8 mouse cellular contexts compared by ENCODE assay signal in genomic region chr3:51375307-51376265, GRCm38 (mm10). TPM values are rescaled to one million over a fixed set of nuclear protein-coding genes. Genes with fewer than 3 reads are reported as not detected.
DNase-seq lines count a peak whose midpoint lies in the region; ATAC-seq lines count a peak whose summit lies in the region.

No protein-coding gene starts in this region.

- peak; percentile 64 for DNase-seq in embryo, embryonic 10 days (ENCODE audit: low spot score)
- DNase-seq in embryo, embryonic 9.5 days (ENCODE audit: extremely low spot score): no peak
- peak; percentile 34 for DNase-seq in ovary, postnatal 36 days (ENCODE audit: low spot score)
- DNase-seq in ovary, adult 18-20 months (ENCODE audit: low spot score): no peak
- peak; percentile 73 to 81 for DNase-seq in cerebellum, postnatal 10 days
- DNase-seq in kidney, adult 8-10 months: peak; percentile 39 to 78
- DNase-seq in thymus, postnatal 4 days: peak; percentile 79

- ATAC-seq in megakaryocyte, adult 5-6 weeks (ENCODE audit: poor library complexity, severe bottlenecking): peak; percentile 62

RNA-seq across cellular contexts. Expression of gene Mgarp, which starts 21.0 kb away (rescaled TPM):
- not detected in 2 replicates for total RNA-seq in megakaryocyte, adult 5-6 weeks (2015)
- total RNA-seq in megakaryocyte, adult 5-6 weeks (2017): not detected in 2 replicates

RNA-seq across cellular contexts. Expression of gene Ndufc1, which starts 33.2 kb away (rescaled TPM):
- total RNA-seq in megakaryocyte, adult 5-6 weeks (2015): 118 and 150 TPM in 2 replicates
- 46.2 and 78.2 TPM in 2 replicates for total RNA-seq in megakaryocyte, adult 5-6 weeks (2017)

RNA-seq across cellular contexts. Expression of gene Elf2, which starts 35.1 kb away (rescaled TPM):
- total RNA-seq in megakaryocyte, adult 5-6 weeks (2015): 37.0 and 39.6 TPM in 2 replicates
- total RNA-seq in megakaryocyte, adult 5-6 weeks (2017): 98.4 and 102 TPM in 2 replicates

RNA-seq across cellular contexts. Expression of gene Naa15, which starts 39.4 kb away (rescaled TPM):
- total RNA-seq in megakaryocyte, adult 5-6 weeks (2015): 49.5 and 61.9 TPM in 2 replicates
- 50.3 and 66.1 TPM in 2 replicates for total RNA-seq in megakaryocyte, adult 5-6 weeks (2017)

Comparison
In these comparisons a context has a peak if more than half of its experiments do, and no peak if none do; other contexts are left out.
1. DNase-seq: peak in embryo, embryonic 10 days (single experiment), ovary, postnatal 36 days (single experiment), cerebellum, postnatal 10 days (2 of 2), kidney, adult 8-10 months (2 of 2) and thymus, postnatal 4 days (single experiment); none in embryo, embryonic 9.5 days (single experiment) and ovary, adult 18-20 months (single experiment).